Mouse (Mus musculus) forebrain, postnatal 0 days (tissue): ENCODE measurements around the gene Cerkl. TPM values are rescaled to one million over a fixed set of nuclear protein-coding genes. Genes with fewer than 3 reads are reported as not detected.

Experiments used
- ATAC-seq: fragments of 200-750 bp; cut with Nextera tagmentation; 2 replicates; pipeline ENCODE4 v1.8.0; 2017; ENCODE audit warnings: mild to moderate bottlenecking, moderate library complexity
- DNase-seq: peaks from one replicate; pipeline ENCODE4 v3.0.0-alpha.2; 2015
- H3K27ac ChIP-seq: fragments of 300-500 bp; sonication (generic); 2 replicates; pipeline ENCODE4 v1.5.1; 2014; ENCODE audit warnings: low read depth, mild to moderate bottlenecking, antibody characterized with exemption, low read length, moderate library complexity, mixed read lengths
- H3K27me3 ChIP-seq: fragments of 300-500 bp; sonication (generic); 2 replicates; pipeline ENCODE4 v1.6.1; 2014; ENCODE audit warnings: mild to moderate bottlenecking, low read length, mixed read lengths; ENCODE audit not compliant: insufficient read depth
- H3K36me3 ChIP-seq: fragments of 300-500 bp; sonication (generic); 2 replicates; pipeline ENCODE4 v1.6.1; 2014; ENCODE audit warnings: mild to moderate bottlenecking, moderate library complexity; ENCODE audit not compliant: insufficient read depth
- H3K4me1 ChIP-seq: fragments of 300-500 bp; sonication (generic); 2 replicates; pipeline ENCODE4 v1.6.1; 2014; ENCODE audit warnings: antibody characterized with exemption; ENCODE audit not compliant: insufficient read depth
- H3K4me2 ChIP-seq: fragments of 300-500 bp; sonication (generic); 2 replicates; pipeline ENCODE4 v1.6.1; 2014; ENCODE audit warnings: low read depth, mild to moderate bottlenecking, moderate library complexity
- H3K4me3 ChIP-seq: fragments of 300-500 bp; sonication (generic); 2 replicates; pipeline ENCODE4 v1.5.1; 2014; ENCODE audit warnings: low read depth, low read length, mixed read lengths
- H3K9ac ChIP-seq: fragments of 300-500 bp; sonication (generic); 2 replicates; pipeline ENCODE4 v1.6.1; 2014; ENCODE audit warnings: mild to moderate bottlenecking
- H3K9me3 ChIP-seq: fragments of 300-500 bp; sonication (generic); 2 replicates; pipeline ENCODE4 v1.6.1; 2016; ENCODE audit warnings: low read length
- CTCF ChIP-seq: sonication (generic); IDR thresholded peaks from 2 replicates; pipeline ENCODE4 v1.5.1; 2016; ENCODE audit warnings: antibody characterized with exemption, control low read depth, low read depth
- WGBS: fragments of 180-500 bp; shearing (Covaris S2); extraction: QIAGEN DNeasy Blood & Tissue Kit; methylation state at CpG from one replicate; pipeline ENCODE4 v1.1.7; 2014; 5-methylcytosine and 5-hydroxymethylcytosine counted together
- polyA plus RNA-seq: library from polyadenylated mRNA; unstranded; fragments of >200 nt; fragmentation: Nextera tagmentation; extraction: Ambion mirVana; gene quantifications from 2 replicates; pipeline ENCODE4 v1.2.1, GENCODE M21; 2015
- total RNA-seq: library from RNA; depleted of rRNA; stranded (reverse); fragments of >200 nt; gene quantifications from 2 replicates; pipeline ENCODE4 v1.2.3, GENCODE M21; 2014; rRNA removed

The Cerkl gene
- 0.15 and 0.52 TPM in 2 replicates for total RNA-seq
- polyA plus RNA-seq = 1.1 and 1.2 TPM in 2 replicates

DNA sequence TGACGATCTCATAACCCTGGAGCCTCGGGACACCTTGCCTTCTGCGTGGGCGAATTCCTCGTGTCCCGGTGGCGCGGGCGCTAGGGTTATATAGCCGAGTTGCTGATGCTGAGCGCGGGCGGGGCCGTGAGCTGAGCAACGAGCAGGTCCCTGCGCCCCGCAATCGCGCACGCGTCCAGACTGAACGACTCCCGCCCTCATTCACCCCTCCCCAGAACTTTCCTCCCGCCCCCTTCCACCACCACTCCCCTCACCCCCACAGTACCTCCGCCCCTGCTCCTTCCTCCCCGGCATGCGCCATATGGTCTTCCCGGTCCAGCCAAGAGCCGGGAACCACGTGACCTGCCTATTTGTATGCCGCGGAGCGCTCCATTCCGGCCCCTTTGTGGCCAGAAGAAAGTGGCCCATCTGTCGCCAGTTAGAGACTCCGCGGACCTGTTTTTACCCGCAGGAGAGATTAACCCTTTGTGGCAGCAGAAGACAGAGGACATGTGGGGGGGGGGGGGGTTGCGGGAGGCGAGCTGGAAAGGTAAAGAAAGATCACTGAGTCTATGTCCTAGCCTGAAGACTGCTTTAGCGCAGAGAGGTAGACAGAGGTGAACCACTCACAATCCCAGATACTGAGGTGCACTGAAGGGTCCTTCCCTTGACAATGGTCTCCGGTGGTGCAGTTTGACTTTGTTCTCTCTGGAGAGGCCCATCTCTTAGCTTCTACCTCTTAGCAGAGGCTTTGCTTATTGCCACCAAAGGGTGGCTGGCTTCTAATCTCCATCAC, at the start of gene Cerkl, which contains the start of gene Neurod1:
Cerkl (minus strand) TSS at position 211 of the 775 bp plus-strand sequence.
Neurod1 (minus strand) TSS at position 177 of the 775 bp plus-strand sequence.
- H3K27me3 ChIP-seq = peaks cover 29% of the 10 kb centered on the region
- peak within 1 kb of the TSS; percentile 69 for H3K27ac ChIP-seq
- DNase-seq = peak; percentile 85
- 5% methylated on average over 42 of the region's 42 CpGs for WGBS
- peak; percentile 81 for ATAC-seq
- H3K36me3 ChIP-seq = no peaks in the 10 kb centered on the region
- peak within 1 kb of the TSS; percentile 50 for H3K9ac ChIP-seq
- H3K4me2 ChIP-seq = peak within 1 kb of the TSS; percentile 59
- peak within 1 kb of the TSS; percentile 48 for H3K4me3 ChIP-seq
- H3K4me1 ChIP-seq = peaks cover 12% of the 10 kb centered on the region
- no peaks in the 10 kb centered on the region for H3K9me3 ChIP-seq
- TF ChIP-seq CTCF = no peak

DNA sequence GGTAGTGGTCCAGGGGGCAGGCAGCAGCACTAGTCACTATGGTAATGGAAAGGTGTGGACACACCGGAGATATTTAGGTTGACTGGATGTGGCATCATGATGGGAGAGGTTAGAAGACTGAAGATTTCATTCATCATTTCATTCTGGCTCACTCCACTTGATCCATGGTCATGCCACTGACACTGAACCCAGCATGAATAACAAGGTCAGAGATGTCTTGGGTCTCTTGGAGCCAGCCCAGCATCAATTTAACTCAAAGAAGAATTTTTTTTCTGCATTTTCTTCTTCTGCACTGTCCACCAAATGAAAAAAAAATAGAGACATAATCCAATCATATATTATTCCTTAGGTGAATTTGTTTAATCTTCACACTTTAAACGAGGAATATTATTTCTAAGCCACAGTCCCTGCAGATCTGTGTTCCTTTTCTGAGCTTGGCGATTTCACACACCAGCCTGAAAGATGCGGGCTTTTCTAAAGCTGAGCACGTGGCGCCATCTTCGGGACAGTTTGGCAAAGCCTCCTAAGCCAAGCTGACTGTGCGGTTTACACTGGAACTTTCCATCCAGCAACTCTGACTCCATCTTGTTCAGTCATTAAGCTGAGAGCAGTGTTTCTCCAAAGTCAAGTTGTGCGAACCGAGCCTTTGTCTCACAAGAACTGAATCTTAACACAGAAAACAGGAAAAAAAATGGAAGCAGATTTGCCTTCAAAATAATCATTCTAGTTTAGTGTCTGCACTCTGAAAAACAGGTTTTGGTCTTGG, 42.6 kb upstream of the Cerkl start:
- H3K9ac ChIP-seq = no peak overlapping the region
- 20% methylated on average over 10 of the region's 10 CpGs for WGBS
- TF ChIP-seq CTCF = peak; percentile 94

DNA sequence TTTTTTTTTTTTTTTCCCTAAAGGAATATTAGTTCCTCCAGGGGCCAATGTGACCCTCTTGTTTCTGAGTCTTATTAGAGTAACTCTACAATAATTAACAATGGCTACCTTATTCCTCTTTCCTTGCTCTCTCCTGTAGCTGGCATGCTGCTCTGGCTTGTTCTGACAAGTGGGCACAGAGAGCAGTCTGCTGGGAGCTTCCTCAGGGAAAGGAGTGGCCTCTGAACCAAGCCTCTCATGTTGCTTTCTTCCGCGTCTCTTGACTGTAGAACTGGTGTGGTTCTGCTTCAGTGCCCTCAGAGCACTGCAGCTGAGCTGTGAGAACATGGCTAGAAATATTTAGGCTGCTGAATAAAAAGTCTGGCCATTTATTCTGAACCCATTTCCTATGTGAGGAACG, 28.5 kb upstream of the Cerkl start:
- Histone ChIP-seq H3K27ac (no peak overlapping the region), H3K4me2 (no peak overlapping the region), H3K9ac (no peak overlapping the region)

More for the DNA sequence above, 42.6 kb upstream of the Cerkl start:
- H3K27me3 ChIP-seq = no peaks in the 10 kb centered on the region
- H3K27ac ChIP-seq = no peak overlapping the region
- no peaks in the 10 kb centered on the region for H3K4me1 ChIP-seq
- H3K36me3 ChIP-seq = no peaks in the 10 kb centered on the region
- no peak overlapping the region for H3K4me3 ChIP-seq
- ATAC-seq = peak; percentile 95
- no peaks in the 10 kb centered on the region for H3K9me3 ChIP-seq
- peak; percentile 95 for DNase-seq
- H3K4me2 ChIP-seq = no peak overlapping the region

DNA sequence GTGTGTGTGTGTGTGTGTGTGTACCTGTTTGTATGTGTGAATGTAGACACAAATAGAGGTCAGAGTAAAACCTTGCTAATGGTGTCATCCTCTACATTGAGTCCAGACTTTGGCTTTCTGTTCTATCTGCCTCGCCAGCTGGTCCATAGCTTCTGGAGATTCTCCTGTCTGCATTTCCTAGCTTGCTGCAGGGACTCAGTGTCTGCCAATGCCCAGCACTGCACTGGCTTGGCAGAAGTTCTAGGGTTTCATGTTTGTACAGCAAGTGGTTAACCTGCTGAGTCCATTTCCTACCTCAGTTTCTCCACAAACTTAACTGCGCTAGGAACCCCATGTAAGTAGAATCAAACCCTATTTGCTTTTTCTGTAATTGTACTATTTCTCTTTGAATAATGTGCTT, 25.9 kb upstream of the Cerkl start:
- no peak for DNase-seq
- Histone ChIP-seq H3K4me2 (no peak overlapping the region), H3K4me1 (no peaks in the 10 kb centered on the region), H3K27ac (no peak overlapping the region), H3K27me3 (no peaks in the 10 kb centered on the region), H3K9me3 (no peaks in the 10 kb centered on the region), H3K36me3 (no peaks in the 10 kb centered on the region), H3K9ac (no peak overlapping the region), H3K4me3 (no peak overlapping the region)
- no peak for ATAC-seq
- 92% methylated on average over 2 of the region's 2 CpGs for WGBS
- no peak for TF ChIP-seq CTCF

More for the DNA sequence above, 28.5 kb upstream of the Cerkl start:
- Histone ChIP-seq H3K27me3 (no peaks in the 10 kb centered on the region), H3K9me3 (no peaks in the 10 kb centered on the region), H3K4me3 (no peak overlapping the region), H3K4me1 (no peaks in the 10 kb centered on the region), H3K36me3 (no peaks in the 10 kb centered on the region)
- 62% methylated on average over 3 of the region's 3 CpGs for WGBS
- ATAC-seq (no peak), DNase-seq (no peak)
- TF ChIP-seq CTCF = no peak

DNA sequence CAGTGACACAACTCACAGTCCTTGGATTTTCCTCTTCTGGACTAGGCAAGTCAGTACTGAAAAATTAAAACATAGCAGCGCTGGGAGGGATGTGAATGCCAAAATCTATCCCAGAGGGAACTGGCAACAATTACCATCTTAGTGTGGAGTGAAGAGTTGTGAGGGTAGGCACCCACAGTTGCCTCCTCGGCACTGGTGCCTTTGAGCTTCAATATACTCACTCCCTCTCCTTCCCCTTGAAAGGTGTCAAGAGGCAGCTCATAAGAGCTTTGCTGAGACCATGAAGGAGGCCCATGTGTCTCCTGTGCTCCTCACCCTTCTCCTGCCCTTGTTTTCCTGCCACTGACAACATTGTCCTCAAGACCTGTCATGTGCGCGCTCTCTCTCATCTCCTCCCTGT, 5.8 kb upstream of the Cerkl start:
- H3K27me3 ChIP-seq = peaks cover 18% of the 10 kb centered on the region
- H3K4me1 ChIP-seq = peaks cover 12% of the 10 kb centered on the region
- no peaks in the 10 kb centered on the region for H3K36me3 ChIP-seq
- H3K27ac ChIP-seq = no peak overlapping the region
- no peak overlapping the region for H3K4me3 ChIP-seq
- no peaks in the 10 kb centered on the region for H3K9me3 ChIP-seq
- no peak for DNase-seq
- no peak overlapping the region for H3K9ac ChIP-seq
- no peak for ATAC-seq
- no peak for TF ChIP-seq CTCF
- 79% methylated on average over 4 of the region's 4 CpGs for WGBS
- no peak overlapping the region for H3K4me2 ChIP-seq

DNA sequence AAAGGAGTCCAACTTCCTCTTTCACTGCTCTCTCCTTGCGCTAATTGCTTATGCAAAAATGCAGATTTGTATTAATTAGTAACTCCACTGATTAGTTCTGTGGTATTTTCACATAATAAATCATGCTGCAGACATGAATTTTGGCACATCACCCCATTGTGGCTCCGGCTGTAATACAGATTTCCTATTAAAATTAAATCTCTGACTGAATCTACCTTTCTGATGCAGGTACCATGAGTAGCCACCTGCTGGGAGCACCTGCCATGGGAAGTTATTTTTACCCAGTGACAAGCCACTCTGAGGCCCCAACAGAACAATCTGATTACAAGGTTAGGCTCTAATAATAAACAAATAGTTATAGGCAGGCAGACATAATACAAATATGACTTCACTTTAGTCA, 5.3 kb upstream of the Cerkl start:
- Histone ChIP-seq H3K4me3 (no peak overlapping the region), H3K9ac (no peak overlapping the region), H3K4me2 (no peak overlapping the region), H3K9me3 (no peaks in the 10 kb centered on the region), H3K4me1 (peaks cover 12% of the 10 kb centered on the region), H3K27ac (no peak overlapping the region), H3K27me3 (peaks cover 18% of the 10 kb centered on the region), H3K36me3 (no peaks in the 10 kb centered on the region)
- ATAC-seq (no peak), DNase-seq (no peak)
- 55% methylated on average over 2 of the region's 2 CpGs for WGBS
- TF ChIP-seq CTCF = no peak

DNA sequence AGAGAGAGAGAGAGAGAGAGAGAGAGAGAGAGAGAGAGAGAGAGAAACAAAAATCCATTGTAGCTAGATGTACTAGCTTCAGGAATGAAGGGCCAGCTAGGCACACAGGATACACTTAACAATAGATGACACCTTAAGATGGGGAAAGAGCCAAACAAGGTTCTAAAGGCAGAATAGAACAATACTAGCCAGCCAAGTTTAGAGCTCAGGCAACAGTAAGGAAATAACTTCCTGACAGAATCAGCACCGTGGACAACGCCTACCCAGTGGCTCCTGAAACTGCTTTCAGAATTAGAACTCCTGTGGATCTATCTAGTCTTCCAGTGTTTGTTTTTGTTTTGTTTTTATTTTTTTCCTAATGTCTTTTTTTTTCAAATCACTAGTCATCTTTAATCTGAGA, 4.0 kb upstream of the Cerkl start:
- H3K4me3 ChIP-seq = no peak overlapping the region
- ATAC-seq (no peak), DNase-seq (no peak)
- no peak overlapping the region for H3K4me2 ChIP-seq
- H3K36me3 ChIP-seq = no peaks in the 10 kb centered on the region
- no peak overlapping the region for H3K27ac ChIP-seq
- WGBS = 12% methylated on average over 2 of the region's 2 CpGs
- peaks cover 18% of the 10 kb centered on the region for H3K27me3 ChIP-seq
- H3K9me3 ChIP-seq = no peaks in the 10 kb centered on the region
- no peak overlapping the region for H3K9ac ChIP-seq
- TF ChIP-seq CTCF = no peak
- peaks cover 12% of the 10 kb centered on the region for H3K4me1 ChIP-seq
